Mouse (Mus musculus) neural tube, embryonic 10.5 days (tissue): Measurements from ENCODE around the gene Rbfox3.
A peak's percentile ranks its signal among the peaks of the same experiment; 100 is the strongest.

Source experiments
- DNase-seq: peaks from one replicate; pipeline ENCODE4 v3.0.0-alpha.2; 2017; ENCODE audit warnings: low spot score; ENCODE audit errors: extremely low spot score

The Rbfox3 gene

DNA sequence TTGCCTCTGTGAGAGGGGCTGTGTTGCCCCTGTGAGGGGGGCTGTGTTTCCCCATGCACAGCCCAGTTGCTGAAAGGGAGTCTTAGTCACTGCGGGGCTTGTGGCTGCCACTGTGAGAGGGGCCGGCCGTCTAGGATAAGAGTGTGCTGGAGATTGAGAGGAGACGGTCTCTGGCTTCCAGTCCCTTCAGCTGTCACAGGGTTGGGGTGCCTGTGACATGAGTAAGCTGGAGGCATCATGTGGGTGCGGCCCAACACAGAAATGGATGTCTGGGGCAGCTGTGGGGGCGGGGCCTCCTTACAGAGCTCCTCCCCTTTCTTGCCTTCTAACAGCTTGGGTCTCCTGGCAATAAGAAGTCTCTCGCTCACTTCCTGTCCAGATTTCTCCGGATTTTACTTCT is 182.0 kb downstream of the Rbfox3 start:
- no peak for DNase-seq

DNA sequence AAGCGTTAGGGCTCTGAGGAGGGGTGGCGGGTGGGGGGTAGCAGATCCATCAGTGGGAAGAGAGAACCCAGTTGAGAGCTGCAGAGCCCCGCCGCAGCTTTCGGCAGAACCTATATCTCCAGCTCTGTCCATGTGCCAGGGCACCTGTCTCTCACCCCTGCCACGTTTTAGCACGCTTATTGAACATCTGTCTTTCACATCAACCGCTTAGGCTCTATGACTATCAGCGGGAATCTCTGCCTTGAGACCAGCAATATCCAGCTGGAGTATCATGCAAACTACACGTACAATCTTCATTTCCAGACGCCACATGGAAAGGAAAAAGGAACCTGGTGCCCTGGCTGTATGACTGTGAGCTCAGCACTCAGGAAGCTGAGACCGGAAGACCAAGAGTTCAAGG is 182.6 kb downstream of the Rbfox3 start:
- DNase-seq, result no peak

- no peak for DNase-seq
Observed at GRCm38 (mm10) chr11:118728083-118728551, 183.3 kb downstream of the Rbfox3 start.

DNA sequence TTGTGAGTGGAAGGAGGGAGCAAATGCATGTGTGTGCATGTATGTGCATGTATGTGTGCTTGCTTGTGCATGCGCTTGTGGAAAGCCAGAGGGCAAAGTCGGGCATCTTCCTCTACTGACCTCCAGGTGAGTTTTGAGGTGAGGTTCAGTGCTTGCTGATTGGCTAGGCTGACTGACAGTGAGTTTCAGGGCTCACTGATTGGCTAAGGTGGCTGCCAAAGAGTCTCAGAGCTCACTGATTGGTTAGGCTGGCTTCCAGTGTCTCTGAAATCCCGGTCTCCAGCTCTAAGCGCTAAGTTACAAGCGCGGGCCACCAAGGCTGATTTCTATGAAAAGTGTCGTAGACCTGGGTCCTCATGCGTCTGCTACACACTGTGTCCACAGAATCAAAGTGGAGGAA is 185.0 kb downstream of the Rbfox3 start:
- no peak for DNase-seq

GRCm38 (mm10) chr11:118724423-118724822 is 187.0 kb downstream of the Rbfox3 start:
- no peak for DNase-seq

DNA sequence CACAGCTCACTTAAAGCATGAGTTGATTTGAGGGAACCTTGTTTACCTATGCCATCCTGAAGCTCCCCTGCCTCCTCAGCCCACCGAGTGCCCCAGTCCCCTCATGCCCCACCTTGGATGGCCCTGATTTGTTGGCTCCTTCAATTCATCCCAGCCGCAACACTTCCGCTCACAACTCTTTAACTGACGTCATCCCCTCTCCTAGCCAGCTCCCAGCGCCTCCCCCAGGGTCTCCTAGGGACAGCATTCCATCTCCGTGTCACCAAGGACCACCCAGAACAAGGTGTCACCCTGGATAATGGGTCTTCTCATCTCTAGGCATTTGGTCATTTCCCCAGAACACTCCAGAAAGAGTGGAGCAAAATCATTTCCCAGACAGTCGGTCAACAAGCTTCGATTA is 188.2 kb downstream of the Rbfox3 start:
- no peak for DNase-seq

GRCm38 (mm10) chr11:118721898-118722297 is 189.5 kb downstream of the Rbfox3 start:
- DNase-seq, result no peak

DNA sequence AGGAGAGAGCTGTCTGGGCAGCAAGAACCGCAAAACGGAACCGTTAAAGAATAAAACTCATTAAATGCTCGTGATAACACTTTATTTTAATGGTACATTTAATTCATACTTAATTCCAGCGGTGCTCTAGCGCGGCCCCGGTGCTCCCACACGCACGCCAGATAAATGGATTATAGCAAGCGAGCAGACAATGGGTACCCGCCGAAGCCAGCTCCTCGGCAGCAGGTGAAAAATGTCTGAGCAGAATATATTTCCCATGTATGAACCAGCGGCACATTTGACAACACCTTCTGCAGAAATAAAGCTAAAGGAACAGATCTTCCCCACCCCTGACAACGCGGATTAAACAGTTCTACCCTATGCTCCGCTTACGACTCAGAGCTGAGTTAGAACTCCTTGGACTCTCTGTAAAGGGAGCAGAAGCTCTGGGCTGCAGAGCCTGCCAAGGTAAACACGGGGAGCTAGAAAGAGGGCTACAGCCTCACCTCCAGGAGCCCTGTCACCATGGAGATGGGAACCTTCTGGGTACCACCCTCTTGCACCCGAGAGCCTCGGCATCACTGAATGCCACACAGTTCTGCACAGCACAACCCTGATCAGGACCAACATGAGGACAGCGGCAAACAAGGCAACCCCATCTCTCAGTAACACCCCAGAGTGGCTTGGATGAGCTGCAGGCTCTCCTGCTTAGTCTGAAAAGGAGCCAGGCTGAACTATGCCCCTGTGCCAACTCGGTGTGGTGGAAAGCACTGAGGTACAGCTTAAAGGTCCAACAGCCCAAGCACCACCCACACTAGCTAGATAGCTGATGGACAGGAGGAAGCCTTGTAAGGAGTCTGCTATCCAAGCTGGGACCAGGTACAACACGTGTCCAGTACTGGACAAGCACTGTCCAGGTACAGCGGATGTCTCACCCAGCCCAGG is 196.5 kb downstream of the Rbfox3 start:
- DNase-seq, result no peak

- no peak for DNase-seq
Observed at GRCm38 (mm10) chr11:118712761-118713160, 198.6 kb downstream of the Rbfox3 start.

GRCm38 (mm10) chr11:118712058-118712457 is 199.3 kb downstream of the Rbfox3 start:
- no peak for DNase-seq

DNA sequence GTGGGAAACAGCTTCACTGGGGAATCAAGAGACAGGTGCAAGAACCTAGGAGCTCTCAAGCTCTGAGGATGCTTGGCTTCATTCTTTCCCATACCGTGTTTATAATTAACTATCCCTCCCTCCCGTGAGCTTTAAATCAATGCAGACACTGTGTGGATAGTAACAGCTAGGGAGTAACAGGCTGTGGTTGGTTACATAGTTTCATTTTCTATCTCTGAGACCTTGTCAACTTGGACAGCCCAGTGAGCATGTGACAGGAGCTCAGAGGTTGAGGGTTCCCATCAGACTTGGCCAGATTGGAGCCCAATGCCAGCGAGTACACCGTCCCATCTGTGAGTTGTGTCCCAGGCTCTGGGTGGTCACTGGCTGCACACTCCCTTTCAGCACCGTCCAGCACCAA is 201.4 kb downstream of the Rbfox3 start:
- no peak for DNase-seq

DNA sequence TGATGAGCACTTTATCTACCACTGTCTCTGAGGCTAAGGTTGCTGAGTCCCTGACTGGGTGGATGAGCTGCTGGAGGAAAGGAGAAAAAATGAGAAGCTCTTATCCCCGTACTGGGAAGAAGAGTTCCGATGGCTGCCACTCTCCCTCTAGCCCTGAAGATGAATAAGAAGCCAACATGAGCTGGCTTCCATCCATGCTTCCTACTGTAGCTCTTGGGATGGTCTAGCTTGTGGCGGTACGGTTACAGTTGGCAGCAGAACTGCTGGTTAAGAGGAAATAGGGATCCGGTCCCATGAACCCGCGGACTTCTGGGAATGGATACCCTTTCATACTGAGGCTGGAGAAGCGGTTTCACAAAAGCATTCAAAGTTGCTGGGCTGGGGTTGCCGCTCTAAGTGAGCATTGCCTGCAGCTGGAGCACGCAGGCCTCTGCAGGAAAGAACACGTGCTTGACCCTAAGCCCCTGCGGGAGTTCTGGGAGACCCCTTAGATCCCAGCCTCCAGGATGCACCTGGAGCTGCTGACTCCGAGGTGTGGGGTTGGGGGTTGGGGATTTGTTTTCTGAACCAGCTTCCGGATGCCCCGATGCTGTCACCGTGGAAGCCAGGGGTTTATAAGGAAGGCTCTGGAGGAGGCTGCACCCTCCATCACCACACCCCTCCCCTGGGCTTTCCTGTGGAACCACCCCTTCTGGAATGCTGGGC is 215.0 kb downstream of the Rbfox3 start:
- DNase-seq, result no peak

DNA sequence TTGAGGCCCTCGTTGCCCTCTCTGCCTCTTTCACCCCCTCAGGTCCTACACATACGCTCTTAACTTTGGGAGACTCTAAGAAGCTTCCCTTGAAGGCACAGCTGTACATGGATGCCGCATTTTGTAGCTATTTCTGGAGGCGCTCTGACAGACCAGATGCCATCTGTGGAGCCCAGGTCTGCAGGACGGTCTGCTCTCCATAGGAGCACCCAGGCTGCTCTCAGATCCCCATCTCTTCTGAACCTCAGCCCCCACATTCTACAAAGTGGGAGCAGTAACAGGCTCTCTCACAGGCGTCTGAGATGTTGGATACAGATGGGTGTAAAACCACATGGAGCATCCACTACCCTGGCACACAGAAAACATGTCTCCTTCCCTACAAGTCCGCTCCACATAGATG is 218.1 kb downstream of the Rbfox3 start:
- no peak for DNase-seq

- DNase-seq, result no peak
Observed at GRCm38 (mm10) chr11:118690262-118690661, 221.1 kb downstream of the Rbfox3 start.

DNA sequence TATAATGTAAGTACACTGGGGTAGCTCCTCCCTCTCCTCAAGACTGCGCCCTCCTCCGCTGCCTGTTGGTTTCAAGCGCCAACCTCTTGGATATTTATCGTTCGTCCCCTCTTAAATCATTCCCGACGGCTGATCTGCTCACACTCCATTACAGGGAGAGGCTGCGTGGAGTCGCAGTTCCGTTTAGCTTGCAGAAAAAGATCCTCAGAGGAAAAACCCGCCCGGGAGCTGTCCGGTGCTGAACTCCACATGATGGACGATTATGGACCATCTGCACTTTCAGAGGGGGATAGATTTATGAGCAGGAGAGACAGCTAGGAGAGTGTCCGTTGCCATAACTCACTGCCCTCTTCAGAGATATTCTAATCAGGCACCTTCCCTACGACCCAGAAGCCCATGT is 226.0 kb downstream of the Rbfox3 start:
- peak; percentile 67 for DNase-seq

- DNase-seq, result no peak
Observed at GRCm38 (mm10) chr11:118684665-118685064, 226.7 kb downstream of the Rbfox3 start.

DNA sequence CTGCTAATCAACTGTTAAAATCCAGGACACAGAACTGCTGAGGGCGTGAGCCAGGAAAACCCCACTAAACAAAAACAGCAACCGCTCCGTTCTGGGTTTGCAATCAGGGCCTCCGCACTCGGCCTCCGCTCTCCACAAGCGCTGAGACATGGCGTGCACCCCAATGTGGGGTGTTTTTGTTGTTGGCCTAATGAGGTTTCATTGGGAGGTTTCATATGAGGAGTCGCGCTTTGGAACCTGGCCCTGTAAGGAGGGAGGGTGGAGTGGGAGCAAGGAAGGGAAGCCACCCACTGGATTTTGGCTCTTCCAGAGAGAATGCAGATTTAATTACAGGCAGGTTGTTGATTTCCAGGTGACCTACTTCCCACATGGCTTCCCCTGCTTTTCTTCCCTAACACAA is 230.7 kb downstream of the Rbfox3 start:
- no peak for DNase-seq

- DNase-seq, result no peak
Observed at GRCm38 (mm10) chr11:118679736-118680410, 231.5 kb downstream of the Rbfox3 start.

DNA sequence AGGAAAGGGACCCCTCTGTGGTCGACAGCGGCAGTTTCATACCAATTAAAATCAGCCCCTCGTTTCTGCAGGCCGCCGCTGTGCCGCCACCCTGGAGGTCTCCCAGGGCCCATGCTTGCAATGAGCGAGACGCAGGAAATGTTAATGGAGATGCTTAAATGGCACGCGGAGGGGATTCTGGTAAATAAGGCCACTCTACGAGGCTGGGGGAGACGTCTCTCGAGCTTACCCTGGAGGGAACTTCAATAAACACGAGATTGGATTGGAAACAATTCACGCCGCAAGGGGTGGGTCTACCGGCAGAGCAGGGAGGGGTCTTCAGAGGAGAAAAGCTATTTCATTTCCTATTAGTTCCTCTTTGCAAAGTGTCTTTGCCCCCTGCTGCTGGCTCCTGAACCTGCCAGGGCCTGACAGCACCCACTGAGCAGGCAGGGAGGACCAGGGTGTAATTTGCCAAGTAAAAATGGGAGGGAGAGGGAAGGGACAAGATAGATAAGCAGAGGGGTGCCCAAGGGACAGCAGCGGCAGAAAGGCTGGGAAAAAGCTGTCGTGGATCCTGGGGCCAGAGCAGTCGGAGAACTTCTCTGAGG is 232.8 kb downstream of the Rbfox3 start:
- no peak for DNase-seq

- no peak for DNase-seq
Observed at GRCm38 (mm10) chr11:118677277-118677676, 234.1 kb downstream of the Rbfox3 start.

DNA sequence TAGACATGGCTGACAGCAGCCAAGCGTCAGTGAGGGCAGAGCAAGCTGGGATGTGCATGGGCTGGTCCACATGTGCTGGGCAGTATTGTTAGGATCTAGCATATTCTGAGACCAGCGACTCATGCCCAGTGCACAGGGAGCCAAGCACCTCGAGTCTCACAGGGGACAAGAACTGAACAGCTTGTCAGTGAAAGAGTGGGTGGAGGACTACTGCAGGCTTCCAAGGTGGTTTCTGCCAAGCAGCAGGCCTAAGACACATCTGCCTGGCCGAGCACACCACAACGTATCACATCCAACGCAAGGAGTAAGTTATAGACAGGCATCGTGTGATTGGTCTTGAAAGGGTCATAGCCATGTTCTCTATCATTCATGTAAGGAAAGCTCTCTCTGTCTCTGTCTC is 235.0 kb downstream of the Rbfox3 start:
- DNase-seq, result no peak

DNA sequence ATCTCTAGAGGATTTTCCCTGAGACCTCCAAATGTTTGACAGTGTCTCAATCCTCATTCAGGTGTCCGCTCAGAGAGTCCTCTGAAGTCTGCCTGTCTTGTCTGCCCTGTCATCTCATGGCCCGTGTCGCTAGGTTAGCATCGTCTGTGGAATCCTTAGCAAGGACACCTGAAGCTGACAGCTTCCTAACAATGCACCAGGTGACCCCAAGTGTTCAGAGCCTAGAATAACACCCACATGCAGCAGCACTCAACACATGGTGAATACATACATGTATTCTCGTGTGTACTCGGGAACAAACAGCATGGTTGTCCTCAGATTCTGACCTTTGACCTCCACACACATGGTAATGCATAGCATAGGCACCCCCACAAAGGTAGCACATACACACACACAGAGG is 239.4 kb downstream of the Rbfox3 start:
- DNase-seq, result no peak
